Mouse (Mus musculus): ENCODE results near the gene Nenf. TPM values are rescaled to one million over a fixed set of nuclear protein-coding genes. Genes with fewer than 3 reads are reported as not detected.

Nenf gene
- total and polyA plus RNA-seq, 2 experiments from 2014 or later = 170 to 189 TPM

DNA sequence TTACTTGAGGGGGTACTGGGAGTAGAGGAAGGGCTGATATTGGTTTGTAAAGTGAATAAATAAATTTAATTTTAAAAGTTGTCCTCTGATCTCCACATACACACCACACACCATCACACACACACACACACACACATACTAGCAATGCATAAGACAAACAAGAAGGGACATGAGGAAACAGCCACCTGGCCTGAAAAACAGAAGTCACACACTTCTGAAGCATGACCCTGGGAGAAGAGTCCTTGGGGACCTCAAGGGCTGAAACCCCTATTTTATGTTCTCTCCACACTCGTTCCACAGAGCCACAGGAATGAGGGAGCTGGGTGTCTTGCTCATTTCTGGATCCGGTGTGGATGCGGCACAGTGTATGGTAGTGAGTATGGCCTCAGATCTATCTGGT, 5.4 kb upstream of the Nenf start:
- H3K36me3 ChIP-seq (ENCODE audit: insufficient read depth) = no peaks in the 10 kb centered on the region
- no peak overlapping the region for H3K27ac ChIP-seq (ENCODE audit: low read depth, low read length)
- H3K4me3 ChIP-seq (ENCODE audit: low read depth, low read length) = no peak overlapping the region
- H3K27me3 ChIP-seq (ENCODE audit: insufficient read depth, low read length) = no peaks in the 10 kb centered on the region
- no peak for TF ChIP-seq CTCF (IDR thresholded peaks at IDR 0.05; ENCODE audit: low read depth)
- 90% methylated on average over 3 of the region's 3 CpGs for WGBS
- no peak for ATAC-seq
- no peak overlapping the region for H3K9ac ChIP-seq
- H3K9me3 ChIP-seq (ENCODE audit: low read length) = no peaks in the 10 kb centered on the region
- DNase-seq = no peak
- H3K4me2 ChIP-seq (ENCODE audit: low read depth) = no peak overlapping the region
- peaks cover 18% of the 10 kb centered on the region for H3K4me1 ChIP-seq (ENCODE audit: insufficient read depth)

DNA sequence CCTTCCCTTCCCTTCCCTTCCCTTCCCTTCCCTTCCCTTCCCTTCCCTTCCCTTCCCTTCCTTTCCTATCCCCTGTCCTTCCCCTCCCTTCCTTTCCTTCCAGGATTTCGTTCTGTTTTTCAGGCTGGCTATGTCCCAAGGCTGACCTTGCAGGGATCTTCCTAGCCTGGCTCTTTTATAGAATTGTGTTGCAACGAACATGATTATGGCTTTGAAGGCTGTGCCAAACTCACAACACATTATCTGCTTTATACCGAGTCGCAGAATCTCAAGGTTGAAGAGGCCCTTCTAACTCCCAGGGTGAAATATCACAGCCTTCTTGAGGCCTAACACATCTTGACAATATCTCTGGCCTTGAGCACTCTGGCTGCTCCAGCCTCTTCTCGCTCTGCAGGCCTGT, 692 bp upstream of the Nenf start:
- no peak for DNase-seq
- TF ChIP-seq CTCF (IDR thresholded peaks at IDR 0.05; ENCODE audit: low read depth) = no peak
- Histone ChIP-seq H3K4me2 (ENCODE audit: low read depth) (no peak overlapping the region), H3K4me1 (ENCODE audit: insufficient read depth) (0 out of 2 replicates have a peak, but pooled peaks cover 6% of the 10 kb centered on the region), H3K9ac (no peak overlapping the region), H3K27me3 (ENCODE audit: insufficient read depth, low read length) (no peaks in the 10 kb centered on the region), H3K9me3 (ENCODE audit: low read length) (no peaks in the 10 kb centered on the region), H3K36me3 (ENCODE audit: insufficient read depth) (no peaks in the 10 kb centered on the region), H3K4me3 (ENCODE audit: low read depth, low read length) (no peak overlapping the region), H3K27ac (ENCODE audit: low read depth, low read length) (no peak overlapping the region)
- whole genome bisulfite sequencing = 72% methylated on average over 5 of the region's 5 CpGs
- ATAC-seq = no peak

DNA sequence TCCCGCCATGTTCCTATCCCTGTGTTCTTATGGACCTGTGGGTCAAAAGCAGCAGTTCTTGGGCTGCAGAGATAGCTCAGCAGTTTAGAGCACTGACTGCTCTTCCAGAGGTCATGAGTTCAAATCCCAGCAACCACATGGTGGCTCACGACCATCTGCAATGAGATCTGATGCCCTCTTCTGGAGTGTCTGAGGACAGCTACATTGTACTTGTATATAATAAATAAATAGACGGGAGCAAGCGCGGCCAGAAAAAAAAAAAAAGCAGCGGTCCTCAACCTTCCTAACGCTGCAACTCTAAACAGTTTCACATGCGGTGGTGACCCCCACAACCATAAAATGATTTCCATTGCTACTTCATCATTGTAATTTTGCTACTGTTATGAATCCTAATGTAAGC, 1.2 kb downstream of the Nenf start:
- no peaks in the 10 kb centered on the region for H3K9me3 ChIP-seq (ENCODE audit: low read length)
- H3K9ac ChIP-seq = peak overlapping the region; percentile 89
- WGBS = 78% methylated on average over 8 of the region's 8 CpGs
- ATAC-seq (no peak), DNase-seq (no peak)
- peak overlapping the region; percentile 66 for H3K4me2 ChIP-seq (ENCODE audit: low read depth)
- no peaks in the 10 kb centered on the region for H3K27me3 ChIP-seq (ENCODE audit: insufficient read depth, low read length)
- peak overlapping the region; percentile 70 for H3K4me3 ChIP-seq (ENCODE audit: low read depth, low read length)
- no peak overlapping the region for H3K27ac ChIP-seq (ENCODE audit: low read depth, low read length)
- no peaks in the 10 kb centered on the region for H3K36me3 ChIP-seq (ENCODE audit: insufficient read depth)
- 0 out of 2 replicates have a peak, but pooled peaks have one; percentile 27 for TF ChIP-seq CTCF (IDR thresholded peaks at IDR 0.05; ENCODE audit: low read depth)
- H3K4me1 ChIP-seq (ENCODE audit: insufficient read depth) = 0 out of 2 replicates have a peak, but pooled peaks cover 6% of the 10 kb centered on the region

DNA sequence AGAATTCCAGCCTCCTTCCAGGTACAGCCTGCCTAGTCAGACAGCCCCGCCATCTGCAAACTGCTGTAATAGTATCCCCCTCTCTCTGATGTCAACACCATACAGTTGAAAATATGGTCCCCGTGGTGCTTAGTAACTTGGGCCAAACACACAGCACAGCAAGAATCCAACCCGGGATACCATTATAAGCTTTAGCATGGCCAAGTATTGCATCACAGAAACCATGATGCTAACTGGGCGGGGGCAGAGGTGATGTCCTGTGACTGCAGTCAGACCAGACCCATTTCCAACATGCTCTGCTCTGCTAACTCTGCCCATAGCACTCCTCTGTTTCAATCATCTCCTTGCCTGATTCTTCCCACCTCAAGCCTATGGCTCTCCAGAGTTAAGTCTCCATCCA, 4.1 kb downstream of the Nenf start:
- Histone ChIP-seq H3K9me3 (ENCODE audit: low read length) (no peaks in the 10 kb centered on the region), H3K4me1 (ENCODE audit: insufficient read depth) (0 out of 2 replicates have a peak, but pooled peaks cover 6% of the 10 kb centered on the region), H3K27ac (ENCODE audit: low read depth, low read length) (no peak overlapping the region), H3K9ac (no peak overlapping the region), H3K4me3 (ENCODE audit: low read depth, low read length) (no peak overlapping the region), H3K27me3 (ENCODE audit: insufficient read depth, low read length) (no peaks in the 10 kb centered on the region), H3K4me2 (ENCODE audit: low read depth) (no peak overlapping the region), H3K36me3 (ENCODE audit: insufficient read depth) (peaks cover 7% of the 10 kb centered on the region; the same call in 1 of the 2 replicates)
- DNase-seq = no peak
- no peak for ATAC-seq
- no peak for TF ChIP-seq CTCF (IDR thresholded peaks at IDR 0.05; ENCODE audit: low read depth)
- 74% methylated on average over 4 of the region's 4 CpGs for WGBS

DNA sequence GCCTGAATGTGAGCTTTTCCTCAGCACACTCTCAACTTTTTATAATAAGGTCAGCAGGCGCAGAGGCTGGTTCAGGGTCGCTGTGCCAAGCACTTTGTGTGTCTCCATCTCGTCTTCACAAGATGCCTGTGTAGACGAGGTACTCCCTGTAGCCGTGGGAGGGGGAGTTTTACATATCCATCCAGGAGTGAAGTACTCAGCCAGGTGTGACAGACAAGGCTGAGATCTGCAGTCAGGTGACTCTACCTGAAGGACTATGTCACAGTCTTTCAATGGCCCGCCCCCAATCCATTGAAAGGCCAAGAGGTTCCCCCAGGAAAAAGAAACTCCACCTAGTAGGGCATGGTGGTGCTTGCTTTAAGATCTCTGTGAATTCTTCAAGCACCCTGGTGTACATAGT, 4.8 kb downstream of the Nenf start:
- H3K27ac ChIP-seq (ENCODE audit: low read depth, low read length) = no peak overlapping the region
- TF ChIP-seq CTCF (IDR thresholded peaks at IDR 0.05; ENCODE audit: low read depth) = no peak
- 0 out of 2 replicates have a peak, but pooled peaks cover 6% of the 10 kb centered on the region for H3K4me1 ChIP-seq (ENCODE audit: insufficient read depth)
- peak overlapping the region; percentile 47; the same call in 1 of the 2 replicates for H3K4me2 ChIP-seq (ENCODE audit: low read depth)
- no peak overlapping the region; the same call in 1 of the 2 replicates for H3K4me3 ChIP-seq (ENCODE audit: low read depth, low read length)
- H3K36me3 ChIP-seq (ENCODE audit: insufficient read depth) = peaks cover 7% of the 10 kb centered on the region; the same call in 1 of the 2 replicates
- no peaks in the 10 kb centered on the region for H3K9me3 ChIP-seq (ENCODE audit: low read length)
- H3K9ac ChIP-seq = no peak overlapping the region
- H3K27me3 ChIP-seq (ENCODE audit: insufficient read depth, low read length) = no peaks in the 10 kb centered on the region
- DNase-seq (no peak), ATAC-seq (no peak)
- WGBS = 72% methylated on average over 6 of the region's 6 CpGs

DNA sequence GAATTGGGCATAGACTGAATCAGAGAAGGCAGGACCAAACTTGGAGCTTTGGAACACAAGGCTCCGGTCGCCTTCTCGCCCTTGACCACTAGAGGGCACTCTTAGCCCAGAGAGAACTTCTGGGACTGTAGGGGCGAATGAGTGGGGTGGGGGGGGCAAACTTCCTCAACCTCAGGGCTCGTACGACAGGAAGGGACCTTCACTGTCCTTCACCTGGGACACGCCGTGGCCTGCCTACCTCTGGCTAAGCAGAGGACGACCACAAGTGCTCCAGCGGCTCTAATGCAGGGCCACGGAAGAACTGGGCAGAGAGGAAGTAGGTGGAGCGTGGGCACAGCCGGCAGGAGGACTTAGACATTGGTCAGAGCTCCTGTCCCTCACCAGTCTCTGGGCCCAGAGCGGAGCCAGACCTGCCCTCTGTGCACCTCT, 5.5 kb downstream of the Nenf start:
- H3K9me3 ChIP-seq (ENCODE audit: low read length) = no peaks in the 10 kb centered on the region
- no peak overlapping the region for H3K27ac ChIP-seq (ENCODE audit: low read depth, low read length)
- no peaks in the 10 kb centered on the region for H3K27me3 ChIP-seq (ENCODE audit: insufficient read depth, low read length)
- peak; percentile 91 for TF ChIP-seq CTCF (IDR thresholded peaks at IDR 0.05; ENCODE audit: low read depth)
- DNase-seq (peak; percentile 83), ATAC-seq (peak; percentile 82)
- 0 out of 2 replicates have a peak, but pooled peaks cover 6% of the 10 kb centered on the region for H3K4me1 ChIP-seq (ENCODE audit: insufficient read depth)
- 2% methylated on average over 14 of the region's 14 CpGs for WGBS
- peak overlapping the region; percentile 47 for H3K4me2 ChIP-seq (ENCODE audit: low read depth)
- H3K9ac ChIP-seq = 0 out of 2 replicates have a peak overlapping the region, but pooled peaks have one; percentile 22
- H3K4me3 ChIP-seq (ENCODE audit: low read depth, low read length) = peak overlapping the region; percentile 34
- H3K36me3 ChIP-seq (ENCODE audit: insufficient read depth) = peaks cover 7% of the 10 kb centered on the region

DNA sequence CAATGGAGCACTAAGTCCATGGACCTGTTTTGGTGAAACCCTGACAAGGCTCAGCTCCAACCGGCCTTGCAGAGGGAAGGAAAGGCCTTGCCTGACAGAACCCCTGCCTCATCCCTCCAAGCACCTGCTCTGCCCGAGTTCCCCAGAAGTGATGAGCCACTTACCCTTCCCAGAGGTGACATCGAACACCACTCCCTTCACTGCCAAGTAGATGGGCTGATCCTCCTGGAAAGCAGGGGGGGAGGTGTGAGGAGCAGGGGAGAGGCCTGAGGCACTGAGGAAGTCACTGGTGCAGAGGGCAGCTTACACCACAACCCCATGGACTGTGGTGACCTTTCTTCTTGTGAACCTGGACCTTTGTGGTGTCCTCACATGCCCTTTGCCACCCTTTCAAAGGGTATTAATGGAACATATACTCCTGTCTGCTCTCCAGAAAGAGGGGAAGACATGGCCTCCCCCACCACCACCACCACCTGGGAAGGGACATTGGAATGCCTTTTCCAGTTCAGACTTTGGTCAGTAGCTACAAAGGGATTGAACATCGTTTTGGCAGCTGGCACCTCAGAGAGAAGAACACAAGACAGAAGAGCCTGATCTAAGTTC, 6.6 kb downstream of the Nenf start:
- 74% methylated on average over 4 of the region's 4 CpGs for WGBS
- Histone ChIP-seq H3K4me2 (ENCODE audit: low read depth) (no peak overlapping the region), H3K27me3 (ENCODE audit: insufficient read depth, low read length) (no peaks in the 10 kb centered on the region), H3K27ac (ENCODE audit: low read depth, low read length) (no peak overlapping the region), H3K9ac (no peak overlapping the region), H3K36me3 (ENCODE audit: insufficient read depth) (peaks cover 15% of the 10 kb centered on the region), H3K9me3 (ENCODE audit: low read length) (no peaks in the 10 kb centered on the region), H3K4me1 (ENCODE audit: insufficient read depth) (no peaks in the 10 kb centered on the region), H3K4me3 (ENCODE audit: low read depth, low read length) (no peak overlapping the region)
- DNase-seq = no peak
- no peak for TF ChIP-seq CTCF (IDR thresholded peaks at IDR 0.05; ENCODE audit: low read depth)
- ATAC-seq = no peak

Measured in forebrain, postnatal 0 days (tissue).